ENCODE assay signal across 7 mouse cellular contexts in the genomic region with DNA sequence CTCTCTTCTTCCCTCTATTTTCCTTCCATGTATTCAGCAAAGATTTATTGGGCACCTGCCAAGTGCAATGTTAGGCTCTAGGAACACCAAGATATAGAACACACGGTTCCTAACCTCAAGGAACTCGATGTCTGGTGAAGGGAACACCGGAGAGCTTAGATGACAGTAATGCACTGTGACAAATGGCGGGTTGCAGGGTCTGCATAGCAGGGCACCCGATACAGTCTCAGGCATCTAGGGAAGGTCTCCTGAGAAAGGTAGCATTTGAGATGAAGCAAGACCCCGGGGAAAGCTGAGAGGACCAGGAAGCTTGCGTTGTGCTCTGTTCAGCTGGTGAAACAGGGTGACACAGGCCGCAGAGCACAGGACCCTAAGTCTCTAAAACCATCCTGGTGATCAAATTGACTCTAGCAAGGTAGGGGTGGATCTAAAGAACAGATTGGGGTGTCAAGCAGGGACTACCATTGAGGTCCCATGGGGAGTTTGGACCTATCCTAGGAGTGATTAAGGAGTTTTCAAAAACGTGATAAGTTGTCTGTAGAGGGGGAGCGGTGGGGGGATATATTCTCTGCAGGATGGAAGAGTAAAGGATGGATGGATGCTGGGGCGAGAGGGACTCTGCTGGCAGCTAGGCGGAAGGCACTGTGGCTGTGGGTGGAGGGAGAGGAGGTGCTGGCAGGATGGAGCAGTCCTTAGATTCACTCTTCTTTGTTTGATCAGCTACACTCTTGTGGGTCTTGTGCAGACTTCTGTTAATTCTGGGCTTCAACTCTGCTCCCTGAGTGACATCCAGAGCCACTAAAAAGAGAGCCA. TPM values are rescaled to one million over a fixed set of nuclear protein-coding genes. Genes with fewer than 3 reads are reported as not detected.
DNase-seq lines count a peak whose midpoint lies in the region; ATAC-seq and TF ChIP-seq lines count a peak whose summit lies in the region.

No protein-coding gene starts in this region.

- H3K27me3 ChIP-seq in midbrain, embryonic 11.5 days (ENCODE audit: control insufficient read depth, insufficient read depth, low read length), result no peaks in the 10 kb centered on the region
- no peaks in the 10 kb centered on the region for H3K27me3 ChIP-seq in midbrain, embryonic 15.5 days (replicated peaks)
- H3K27me3 ChIP-seq in forebrain, embryonic 14.5 days (replicated peaks; ENCODE audit: control insufficient read depth, insufficient read depth, low read length), result no peaks in the 10 kb centered on the region; the same call in 1 of the 2 replicates
- no peaks in the 10 kb centered on the region for H3K27me3 ChIP-seq in hindbrain, postnatal 0 days (ENCODE audit: insufficient read depth, low read length)

- 26% methylated on average over 12 of the region's 12 CpGs for WGBS in midbrain, embryonic 11.5 days
- WGBS in midbrain, embryonic 15.5 days, result 25% methylated on average over 12 of the region's 12 CpGs
- 31% methylated on average over 12 of the region's 12 CpGs for WGBS in forebrain, embryonic 14.5 days
- WGBS in hindbrain, postnatal 0 days, result 38% methylated on average over 12 of the region's 12 CpGs

- H3K36me3 ChIP-seq in midbrain, embryonic 11.5 days (ENCODE audit: control insufficient read depth, insufficient read depth, low read length), result no peaks in the 10 kb centered on the region
- H3K36me3 ChIP-seq in midbrain, embryonic 15.5 days (replicated peaks), result no peaks in the 10 kb centered on the region
- no peaks in the 10 kb centered on the region for H3K36me3 ChIP-seq in forebrain, embryonic 14.5 days (ENCODE audit: control insufficient read depth, insufficient read depth, low read length)
- H3K36me3 ChIP-seq in hindbrain, postnatal 0 days (ENCODE audit: insufficient read depth, low read length), result no peaks in the 10 kb centered on the region

- peak overlapping the region; percentile 37; the same call in 1 of the 2 replicates for H3K4me2 ChIP-seq in midbrain, embryonic 11.5 days
- H3K4me2 ChIP-seq in midbrain, embryonic 15.5 days, result no peak overlapping the region
- peak overlapping the region; percentile 44 for H3K4me2 ChIP-seq in forebrain, embryonic 14.5 days (ENCODE audit: low read length)
- peak overlapping the region; percentile 45 for H3K4me2 ChIP-seq in hindbrain, postnatal 0 days (ENCODE audit: low read depth, low read length)

- TF ChIP-seq CTCF in hindbrain, postnatal 0 days (IDR thresholded peaks at IDR 0.05; ENCODE audit: low read depth), result no peak

- peak; percentile 88 for DNase-seq in midbrain, embryonic 11.5 days (ENCODE audit: low spot score, missing footprints)
- no peak for DNase-seq in forebrain, embryonic 14.5 days (ENCODE audit: low spot score)
- peak; percentile 42 for DNase-seq in hindbrain, postnatal 0 days (ENCODE audit: low spot score)
- peak; percentile 35 for DNase-seq in lung, postnatal 36 days
- no peak for DNase-seq in adrenal gland, postnatal 10 days
- DNase-seq in MN1 (ENCODE audit: low spot score), result no peak

- ATAC-seq in midbrain, embryonic 11.5 days (ENCODE audit: low FRiP score), result peak; percentile 12
- no peak for ATAC-seq in midbrain, embryonic 15.5 days (replicated peaks)
- ATAC-seq in forebrain, embryonic 14.5 days, result no peak
- ATAC-seq in hindbrain, postnatal 0 days, result no peak

- no peak overlapping the region for H3K4me3 ChIP-seq in midbrain, embryonic 11.5 days (ENCODE audit: low read depth, low read length)
- H3K4me3 ChIP-seq in midbrain, embryonic 15.5 days, result no peak overlapping the region
- no peak overlapping the region for H3K4me3 ChIP-seq in forebrain, embryonic 14.5 days (ENCODE audit: low read depth, low read length)
- 0 out of 2 replicates have a peak overlapping the region, but pooled peaks have one; percentile 11 for H3K4me3 ChIP-seq in hindbrain, postnatal 0 days (ENCODE audit: low read length)

- peak overlapping the region; percentile 91 for H3K27ac ChIP-seq in midbrain, embryonic 11.5 days (ENCODE audit: low read depth, low read length)
- no peak overlapping the region for H3K27ac ChIP-seq in midbrain, embryonic 15.5 days
- no peak overlapping the region for H3K27ac ChIP-seq in forebrain, embryonic 14.5 days (ENCODE audit: low read depth, low read length)
- H3K27ac ChIP-seq in hindbrain, postnatal 0 days, result 0 out of 2 replicates have a peak overlapping the region, but pooled peaks have one; percentile 32

- H3K4me1 ChIP-seq in midbrain, embryonic 11.5 days (ENCODE audit: control insufficient read depth, insufficient read depth, low read length), result peaks cover 57% of the 10 kb centered on the region
- H3K4me1 ChIP-seq in midbrain, embryonic 15.5 days, result peaks cover 32% of the 10 kb centered on the region
- H3K4me1 ChIP-seq in forebrain, embryonic 14.5 days (ENCODE audit: control insufficient read depth, insufficient read depth, low read length), result peaks cover 25% of the 10 kb centered on the region
- H3K4me1 ChIP-seq in hindbrain, postnatal 0 days (ENCODE audit: insufficient read depth, low read length), result peaks cover 4% of the 10 kb centered on the region; the same call in 1 of the 2 replicates

- H3K9me3 ChIP-seq in midbrain, embryonic 11.5 days (ENCODE audit: control insufficient read depth, low read length), result no peaks in the 10 kb centered on the region; the same call in 1 of the 2 replicates
- H3K9me3 ChIP-seq in midbrain, embryonic 15.5 days, result no peaks in the 10 kb centered on the region
- H3K9me3 ChIP-seq in forebrain, embryonic 14.5 days (replicated peaks; ENCODE audit: control insufficient read depth, low read length), result no peaks in the 10 kb centered on the region
- no peaks in the 10 kb centered on the region for H3K9me3 ChIP-seq in hindbrain, postnatal 0 days (ENCODE audit: low read length)

- H3K9ac ChIP-seq in midbrain, embryonic 11.5 days (ENCODE audit: low read length), result peak overlapping the region; percentile 40; the same call in 1 of the 2 replicates
- no peak overlapping the region for H3K9ac ChIP-seq in midbrain, embryonic 15.5 days
- peak overlapping the region; percentile 48; the same call in 1 of the 2 replicates for H3K9ac ChIP-seq in forebrain, embryonic 14.5 days (ENCODE audit: low read length)
- H3K9ac ChIP-seq in hindbrain, postnatal 0 days (replicated peaks; ENCODE audit: low read length), result no peak overlapping the region; the same call in 1 of the 2 replicates

RNA-seq across cellular contexts. Expression of a gene that starts 43.5 kb away (rescaled TPM):
- 0.94 and 1.2 TPM in 2 replicates for polyA plus RNA-seq in midbrain, embryonic 11.5 days (2014; fragmentation: Nextera tagmentation; extraction: Ambion mirVana)
- polyA plus RNA-seq in midbrain, embryonic 15.5 days (2015; fragmentation: Nextera tagmentation; extraction: Ambion mirVana), result 1.4 and 2.4 TPM in 2 replicates
- polyA plus RNA-seq in forebrain, embryonic 14.5 days (2014; fragmentation: Nextera tagmentation; extraction: Ambion mirVana), result 0.72 and 1.1 TPM in 2 replicates
- 0.50 TPM in 1 of 2 replicates, not detected in the other for total RNA-seq in hindbrain, postnatal 0 days (2014; rRNA removed)
- polyA plus RNA-seq in hindbrain, postnatal 0 days (2015; fragmentation: Nextera tagmentation; extraction: Ambion mirVana), result 1.7 and 2.2 TPM in 2 replicates
- 10 to 100 TPM; 13.9 to 20.8 TPM for total RNA-seq in adrenal gland, postnatal 10 days (2021)

Comparison
In these comparisons a context has a peak if more than half of its experiments do, and no peak if none do; other contexts are left out.
1. H3K27ac ChIP-seq: peak in midbrain, embryonic 11.5 days (single experiment) and hindbrain, postnatal 0 days (single experiment); none in midbrain, embryonic 15.5 days (single experiment) and forebrain, embryonic 14.5 days (single experiment).
2. H3K9ac ChIP-seq: peak in midbrain, embryonic 11.5 days (single experiment) and forebrain, embryonic 14.5 days (single experiment); none in midbrain, embryonic 15.5 days (single experiment) and hindbrain, postnatal 0 days (single experiment).
3. DNase-seq: peak in midbrain, embryonic 11.5 days (single experiment), hindbrain, postnatal 0 days (single experiment) and lung, postnatal 36 days (single experiment); none in forebrain, embryonic 14.5 days (single experiment), adrenal gland, postnatal 10 days (single experiment) and MN1 (single experiment).